Mouse (Mus musculus): ENCODE measurements around the gene Bcl7c. TPM values are rescaled to one million over a fixed set of nuclear protein-coding genes. Genes with fewer than 3 reads are reported as not detected.

The Bcl7c gene
- total RNA-seq, 1 experiment = 35.6 TPM

DNA sequence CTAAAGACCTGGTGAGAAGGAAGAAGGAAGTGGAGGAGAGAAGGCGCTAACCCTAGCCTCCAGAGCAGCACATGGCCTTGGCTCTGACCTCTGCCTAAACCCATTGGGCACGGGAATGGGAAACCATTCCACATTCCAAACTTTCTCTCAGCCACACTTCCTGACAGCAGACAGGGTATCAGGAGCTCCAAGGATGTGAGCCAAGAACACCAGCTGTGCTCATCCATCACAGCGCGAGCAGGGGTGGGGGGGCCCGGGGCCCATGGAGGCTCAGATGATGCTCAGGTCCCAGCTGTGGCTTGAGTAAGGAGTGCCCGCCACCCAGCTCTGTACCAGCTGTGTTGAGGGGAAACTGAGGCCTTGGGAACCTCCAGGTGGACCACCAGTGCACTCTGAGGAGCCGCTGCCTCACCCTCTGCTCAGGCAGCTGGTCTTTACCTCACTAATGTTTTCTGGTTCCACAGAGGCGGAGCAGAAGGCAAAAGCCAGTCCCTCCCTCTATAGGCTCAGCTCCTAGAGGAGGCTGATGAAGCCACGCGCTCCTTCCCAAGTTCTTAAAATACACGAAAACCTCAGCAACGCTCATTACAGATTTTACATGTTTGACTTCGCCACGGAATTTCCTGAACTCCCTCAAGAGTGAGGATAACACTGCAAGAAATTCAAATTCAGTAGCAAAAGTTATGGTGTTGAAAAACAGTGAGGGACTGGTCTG is 23.3 kb downstream of the Bcl7c start:
- H3K27ac ChIP-seq (ENCODE audit: insufficient read depth, low read depth, low read length, poor library complexity, severe bottlenecking) = no peak overlapping the region

GRCm38 (mm10) chr7:127681888-127682553 is 26.7 kb downstream of the Bcl7c start:
- no peaks in the 10 kb centered on the region for H3K36me3 ChIP-seq (ENCODE audit: control insufficient read depth, insufficient read depth, low read length, poor library complexity, severe bottlenecking)
- no peak overlapping the region for H3K4me3 ChIP-seq (ENCODE audit: insufficient read depth in 1 of 2, low read depth in 1 of 2, low read length in 2 of 2, poor library complexity in 1 of 2, severe bottlenecking in 1 of 2)
- no peak overlapping the region for H3K27ac ChIP-seq (ENCODE audit: insufficient read depth, low read depth, low read length, poor library complexity, severe bottlenecking)
- DNase-seq (ENCODE audit: low read depth, low spot score) = no peak
- peaks cover 0 to 9% of the 10 kb centered on the region in 2 experiments; a peak in 2 of 4 replicates for H3K4me1 ChIP-seq (ENCODE audit: control insufficient read depth in 2 of 2, insufficient read depth in 2 of 2, low read length in 2 of 2, poor library complexity in 1 of 2)
- no peak overlapping the region for H3K9ac ChIP-seq (ENCODE audit: insufficient read depth, low read depth, low read length, poor library complexity, severe bottlenecking)
- in situ Hi-C loops (cut with MboI; ENCODE audit: low sequenced_read_pairs in 2 of 2, unreplicated experiment in 2 of 2) = no loop called here
- H3K9me3 ChIP-seq (ENCODE audit: control insufficient read depth, insufficient read depth, low read depth, low read length) = no peaks in the 10 kb centered on the region
- TF ChIP-seq MAFK (IDR thresholded peaks at IDR 0.05; ENCODE audit: insufficient read depth, low read depth, low read length) (no peak), CHD2 (IDR thresholded peaks at IDR 0.05; ENCODE audit: low read depth, low read length) (no peak), ZNF384 (IDR thresholded peaks at IDR 0.05; ENCODE audit: low read depth, low read length) (no peak), ZC3H11A (IDR thresholded peaks at IDR 0.05; ENCODE audit: borderline replicate concordance, low read depth, low read length) (no peak), HCFC1 (IDR thresholded peaks at IDR 0.05; ENCODE audit: borderline replicate concordance, insufficient read depth, low read length) (no peak)

More for the DNA sequence above, 23.3 kb downstream of the Bcl7c start:
- H3K4me1 ChIP-seq (ENCODE audit: control insufficient read depth in 2 of 2, insufficient read depth in 2 of 2, low read length in 2 of 2, poor library complexity in 1 of 2) = peaks cover 0 to 13% of the 10 kb centered on the region in 2 experiments; a peak in 1 of 4 replicates
- no peak for DNase-seq (ENCODE audit: low read depth, low spot score)
- no peak overlapping the region for H3K9ac ChIP-seq (ENCODE audit: insufficient read depth, low read depth, low read length, poor library complexity, severe bottlenecking)
- no peak overlapping the region for H3K4me3 ChIP-seq (ENCODE audit: insufficient read depth in 1 of 2, low read depth in 1 of 2, low read length in 2 of 2, poor library complexity in 1 of 2, severe bottlenecking in 1 of 2)
- H3K9me3 ChIP-seq (ENCODE audit: control insufficient read depth, insufficient read depth, low read depth, low read length) = no peaks in the 10 kb centered on the region
- no peak for TF ChIP-seq ZC3H11A (IDR thresholded peaks at IDR 0.05; ENCODE audit: borderline replicate concordance, low read depth, low read length)
- TF ChIP-seq MAFK (IDR thresholded peaks at IDR 0.05; ENCODE audit: insufficient read depth, low read depth, low read length) = no peak
- no peak for TF ChIP-seq ZNF384 (IDR thresholded peaks at IDR 0.05; ENCODE audit: low read depth, low read length)
- TF ChIP-seq HCFC1 (IDR thresholded peaks at IDR 0.05; ENCODE audit: borderline replicate concordance, insufficient read depth, low read length) = no peak
- TF ChIP-seq CHD2 (IDR thresholded peaks at IDR 0.05; ENCODE audit: low read depth, low read length) = no peak
- H3K36me3 ChIP-seq (ENCODE audit: control insufficient read depth, insufficient read depth, low read length, poor library complexity, severe bottlenecking) = no peaks in the 10 kb centered on the region
- in situ Hi-C loops (cut with MboI; ENCODE audit: low sequenced_read_pairs in 2 of 2, unreplicated experiment in 2 of 2) = no loop called here

GRCm38 (mm10) chr7:127680541-127680940 is 28.2 kb downstream of the Bcl7c start:
- no peaks in the 10 kb centered on the region for H3K36me3 ChIP-seq (ENCODE audit: control insufficient read depth, insufficient read depth, low read length, poor library complexity, severe bottlenecking)
- peaks cover 2 to 7% of the 10 kb centered on the region in 2 experiments; a peak in 2 of 4 replicates for H3K4me1 ChIP-seq (ENCODE audit: control insufficient read depth in 2 of 2, insufficient read depth in 2 of 2, low read length in 2 of 2, poor library complexity in 1 of 2)
- no peaks in the 10 kb centered on the region for H3K9me3 ChIP-seq (ENCODE audit: control insufficient read depth, insufficient read depth, low read depth, low read length)
- H3K9ac ChIP-seq (ENCODE audit: insufficient read depth, low read depth, low read length, poor library complexity, severe bottlenecking) = no peak overlapping the region
- TF ChIP-seq MAFK (IDR thresholded peaks at IDR 0.05; ENCODE audit: insufficient read depth, low read depth, low read length) (no peak), HCFC1 (IDR thresholded peaks at IDR 0.05; ENCODE audit: borderline replicate concordance, insufficient read depth, low read length) (no peak), ZC3H11A (IDR thresholded peaks at IDR 0.05; ENCODE audit: borderline replicate concordance, low read depth, low read length) (no peak), ZNF384 (IDR thresholded peaks at IDR 0.05; ENCODE audit: low read depth, low read length) (no peak), CHD2 (IDR thresholded peaks at IDR 0.05; ENCODE audit: low read depth, low read length) (no peak)
- no peak overlapping the region for H3K27ac ChIP-seq (ENCODE audit: insufficient read depth, low read depth, low read length, poor library complexity, severe bottlenecking)
- DNase-seq (ENCODE audit: low read depth, low spot score) = no peak
- in situ Hi-C loops (cut with MboI; ENCODE audit: low sequenced_read_pairs in 2 of 2, unreplicated experiment in 2 of 2) = no loop called here
- H3K4me3 ChIP-seq (ENCODE audit: insufficient read depth in 1 of 2, low read depth in 1 of 2, low read length in 2 of 2, poor library complexity in 1 of 2, severe bottlenecking in 1 of 2) = no peak overlapping the region

DNA sequence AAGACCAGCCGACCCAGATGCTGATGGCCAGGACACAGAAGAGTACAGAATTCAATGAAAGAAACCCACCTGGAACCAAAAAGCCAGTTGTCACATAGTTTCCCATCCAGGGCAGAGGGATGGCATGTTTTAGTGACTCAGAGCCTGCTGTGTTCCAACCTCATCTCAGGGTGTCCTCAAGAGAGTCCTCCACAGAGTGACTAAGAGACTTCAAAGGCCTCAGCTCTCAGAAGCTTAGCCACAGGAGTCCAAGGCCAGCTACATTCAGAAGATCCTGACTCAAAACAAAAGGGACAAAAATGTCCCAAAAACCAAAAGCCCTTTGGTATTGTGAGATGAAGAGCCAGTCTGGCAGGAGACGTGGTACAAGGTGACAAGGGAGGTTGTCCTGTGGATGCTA is 29.9 kb downstream of the Bcl7c start:
- in situ Hi-C loops (cut with MboI; ENCODE audit: low sequenced_read_pairs in 2 of 2, unreplicated experiment in 2 of 2) = no loop called here
- TF ChIP-seq CHD2 (IDR thresholded peaks at IDR 0.05; ENCODE audit: low read depth, low read length) (no peak), ZC3H11A (IDR thresholded peaks at IDR 0.05; ENCODE audit: borderline replicate concordance, low read depth, low read length) (no peak), HCFC1 (IDR thresholded peaks at IDR 0.05; ENCODE audit: borderline replicate concordance, insufficient read depth, low read length) (no peak), MAFK (IDR thresholded peaks at IDR 0.05; ENCODE audit: insufficient read depth, low read depth, low read length) (no peak), ZNF384 (IDR thresholded peaks at IDR 0.05; ENCODE audit: low read depth, low read length) (no peak)
- no peak overlapping the region for H3K4me3 ChIP-seq (ENCODE audit: insufficient read depth in 1 of 2, low read depth in 1 of 2, low read length in 2 of 2, poor library complexity in 1 of 2, severe bottlenecking in 1 of 2)

More for the DNA sequence above, 29.9 kb downstream of the Bcl7c start:
- no peak for DNase-seq (ENCODE audit: low read depth, low spot score)
- Histone ChIP-seq H3K36me3 (ENCODE audit: control insufficient read depth, insufficient read depth, low read length, poor library complexity, severe bottlenecking) (no peaks in the 10 kb centered on the region), H3K27ac (ENCODE audit: insufficient read depth, low read depth, low read length, poor library complexity, severe bottlenecking) (no peak overlapping the region), H3K4me1 (ENCODE audit: control insufficient read depth in 2 of 2, insufficient read depth in 2 of 2, low read length in 2 of 2, poor library complexity in 1 of 2) (peaks cover 2 to 7% of the 10 kb centered on the region in 2 experiments; a peak in 2 of 4 replicates), H3K9ac (ENCODE audit: insufficient read depth, low read depth, low read length, poor library complexity, severe bottlenecking) (no peak overlapping the region), H3K9me3 (ENCODE audit: control insufficient read depth, insufficient read depth, low read depth, low read length) (no peaks in the 10 kb centered on the region)
